Mouse (Mus musculus): ENCODE measurements at regions not wholly inside any gene's neighbourhood (a gene's known extent, or its start where the extent isn't known, plus 50 kb on each side); places are given as distances from the start of the nearest gene placed in this dataset.
A peak's percentile ranks its signal among the peaks of the same experiment; 100 is the strongest.
"Not testable (repeated sequence)": the region's sequence is repeated elsewhere in the genome, so short reads cannot be mapped to it uniquely, and the experiment has no call there.

- no peak for DNase-seq
Measured at GRCm38 (mm10) chr15:5869866-5870265, 429.7 kb upstream of the Dab2 start.

GRCm38 (mm10) chr15:5872042-5872441 lies 427.5 kb upstream of the Dab2 start:
- no peak for DNase-seq

GRCm38 (mm10) chr15:5877749-5878148 lies 421.8 kb upstream of the Dab2 start:
- DNase-seq, result no peak

DNA sequence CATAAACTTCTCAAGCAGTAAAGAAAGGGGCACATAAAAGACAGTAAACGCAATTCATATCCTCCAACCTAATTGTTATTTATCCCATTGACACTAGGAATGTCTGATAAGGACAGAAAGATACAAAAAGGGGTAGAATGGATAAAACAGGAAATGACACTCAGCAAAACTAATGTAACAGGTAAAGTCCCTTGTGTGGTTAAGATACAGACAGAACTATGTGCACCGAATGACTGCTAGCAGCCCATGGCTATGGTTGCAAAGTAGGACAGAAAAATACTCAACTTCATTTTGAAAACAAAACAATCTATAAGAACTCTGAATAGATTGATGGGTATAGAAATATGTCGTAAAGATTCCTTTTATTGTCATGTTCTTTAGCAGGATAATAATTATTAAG lies 408.4 kb upstream of the Dab2 start:
- no peak for DNase-seq

DNA sequence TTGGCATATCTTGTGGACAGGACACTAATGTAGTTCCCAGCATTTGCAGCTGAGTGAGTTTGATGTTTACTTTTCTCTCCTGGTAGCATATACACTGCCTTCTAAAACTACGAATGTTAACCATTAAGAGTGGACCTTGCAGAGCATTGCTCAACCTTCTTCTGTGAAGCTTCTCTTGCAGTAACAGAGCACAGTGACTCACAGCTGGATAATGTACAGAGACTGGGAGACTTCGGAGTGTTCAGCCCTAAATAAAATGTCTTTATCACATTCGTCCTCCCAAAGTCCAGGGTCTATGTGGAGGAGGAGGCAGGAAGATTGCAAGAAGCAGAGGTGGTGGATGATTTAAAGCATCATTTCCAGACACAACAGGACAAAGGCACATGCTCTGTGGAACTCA lies 407.6 kb upstream of the Dab2 start:
- DNase-seq, result no peak

GRCm38 (mm10) chr15:5895688-5896470 lies 403.7 kb upstream of the Dab2 start:
- not testable (repeated sequence) for DNase-seq

GRCm38 (mm10) chr15:5915261-5915660 lies 384.3 kb upstream of the Dab2 start:
- peak; percentile 43 to 53 for DNase-seq

DNA sequence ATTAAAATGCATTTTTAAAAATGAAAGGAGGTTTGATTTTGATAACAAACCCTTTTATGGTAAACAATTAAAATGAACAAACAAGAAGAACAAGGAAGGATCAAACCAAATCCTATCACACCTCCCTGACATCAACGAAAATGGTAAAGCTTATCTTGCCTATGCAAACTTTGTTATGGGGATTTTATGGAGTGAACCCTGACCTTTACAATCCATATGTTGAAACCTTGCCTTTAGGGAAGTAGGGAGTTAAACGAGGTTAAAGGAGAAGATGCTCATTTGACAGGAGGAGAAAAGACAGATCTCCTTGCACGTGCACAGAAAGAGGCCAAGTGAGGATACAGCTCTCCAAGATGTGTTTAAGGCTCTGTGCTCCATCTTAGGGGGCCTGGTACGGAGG lies 379.5 kb upstream of the Dab2 start:
- DNase-seq, result no peak

DNA sequence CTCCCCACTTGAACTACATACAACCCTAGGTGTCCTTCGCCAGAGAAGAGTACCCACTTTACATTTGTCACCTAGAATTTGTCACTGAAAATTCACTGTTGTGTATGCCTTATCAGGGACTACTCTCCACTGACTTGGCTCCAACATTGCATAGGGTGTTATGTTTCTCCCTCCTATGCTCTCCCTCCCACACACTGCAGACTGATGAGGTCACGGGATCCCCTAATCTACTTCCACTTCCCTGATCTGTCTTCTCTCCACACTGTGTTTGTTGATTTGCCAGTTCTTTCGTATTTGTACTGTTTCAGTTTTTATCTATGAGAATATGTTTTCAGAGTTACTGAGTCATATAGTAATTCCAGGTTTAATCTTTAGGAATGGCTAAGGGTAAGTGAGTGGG lies 371.8 kb upstream of the Dab2 start:
- DNase-seq, result no peak

DNA sequence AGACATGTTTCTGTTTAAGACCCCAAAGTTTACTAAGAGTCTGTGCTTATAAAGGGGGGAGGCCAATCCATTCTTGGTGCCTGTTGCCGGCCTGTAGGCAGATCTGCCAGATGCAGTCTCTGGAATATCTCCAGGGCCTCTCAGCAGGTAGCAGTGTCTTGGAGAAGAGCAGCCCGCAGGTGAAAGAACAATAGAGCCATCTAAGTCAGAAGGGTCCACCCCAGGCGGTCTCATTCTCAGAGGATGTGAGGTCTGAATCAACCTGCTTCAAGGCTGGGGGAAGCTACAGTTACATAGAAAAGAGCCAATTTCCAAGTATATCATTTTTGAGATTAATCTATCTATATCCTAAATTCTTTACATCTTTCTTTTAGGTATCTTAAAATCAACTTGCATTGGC lies 366.0 kb upstream of the Dab2 start:
- no peak for DNase-seq

- DNase-seq, result no peak
Measured at GRCm38 (mm10) chr15:5940945-5941344, 358.6 kb upstream of the Dab2 start.

GRCm38 (mm10) chr15:5946650-5947049 lies 352.9 kb upstream of the Dab2 start:
- DNase-seq, result no peak

GRCm38 (mm10) chr15:5950919-5951318 lies 348.7 kb upstream of the Dab2 start:
- DNase-seq, result no peak

GRCm38 (mm10) chr15:5951661-5952060 lies 347.9 kb upstream of the Dab2 start:
- not testable (repeated sequence) for DNase-seq

DNA sequence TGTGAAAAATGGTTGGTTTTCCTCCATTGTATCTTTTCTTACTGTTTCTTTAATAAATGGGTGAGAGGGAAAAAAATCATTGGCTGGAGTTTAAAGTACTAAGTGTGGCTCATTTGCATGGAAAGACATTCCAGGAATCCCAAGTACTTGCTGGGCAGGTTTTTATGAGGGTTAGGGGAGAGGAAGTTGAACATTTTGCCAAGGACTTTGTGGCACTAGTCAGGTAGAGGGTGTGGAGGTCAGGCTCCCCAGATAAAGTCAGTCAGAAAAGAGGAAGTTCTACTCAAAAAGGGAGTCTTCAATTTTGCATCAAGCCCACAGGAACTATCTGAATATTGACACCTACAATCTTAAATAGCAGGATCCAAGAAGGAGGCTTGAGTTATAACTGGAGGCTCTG lies 346.5 kb upstream of the Dab2 start:
- no peak for DNase-seq

DNA sequence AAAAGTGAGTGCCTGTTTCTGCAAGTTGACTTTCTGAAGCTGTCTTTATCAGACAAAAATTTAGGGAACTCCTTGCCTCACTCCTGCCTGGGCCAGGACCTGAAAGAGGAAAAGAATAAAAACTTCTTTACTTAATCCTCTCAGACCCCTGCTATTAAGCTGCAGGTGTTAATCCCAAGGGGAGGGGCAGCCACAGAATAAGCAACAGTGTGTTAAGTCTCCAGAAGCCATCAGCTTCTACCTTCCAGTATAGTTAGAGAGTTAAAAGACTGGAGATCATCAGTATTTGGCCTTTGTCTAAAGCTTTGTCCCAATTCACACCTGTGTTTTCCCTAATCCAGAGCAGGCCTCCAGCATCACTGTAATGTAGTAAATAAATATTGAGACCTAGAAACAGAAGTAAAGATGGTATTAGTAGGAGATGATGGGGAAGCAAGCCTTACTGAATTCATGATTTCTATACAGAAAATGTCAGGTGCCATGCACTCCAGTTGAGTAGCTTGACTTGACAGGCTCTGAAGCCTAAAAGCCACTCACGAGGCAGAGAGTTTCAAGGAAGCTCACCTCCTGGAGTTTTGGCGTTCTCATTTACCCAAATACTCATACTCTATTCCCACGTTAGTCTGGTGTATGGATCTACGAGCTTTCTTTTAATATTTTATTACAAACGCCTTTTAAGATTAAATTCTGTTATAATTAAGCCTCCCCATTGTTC lies 308.1 kb upstream of the Dab2 start:
- no peak for DNase-seq

DNA sequence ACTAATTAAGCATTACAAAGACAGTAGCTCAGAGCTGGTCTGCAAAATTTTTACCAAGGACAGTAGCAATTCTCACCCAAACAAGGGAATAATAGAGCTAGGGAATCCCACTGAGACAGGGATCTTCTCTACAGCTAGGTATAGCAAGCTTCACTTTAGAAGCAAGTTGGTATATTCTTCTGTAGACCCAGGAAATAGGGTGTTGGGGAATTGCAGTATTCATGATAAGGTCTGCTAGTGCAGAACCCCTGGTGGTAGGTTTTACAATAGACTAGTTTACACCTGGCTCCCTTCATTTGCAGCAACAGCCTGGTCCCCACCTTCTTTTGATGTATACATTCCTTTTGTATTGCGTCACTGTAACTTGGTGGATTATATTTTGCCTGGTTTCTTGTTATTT lies 307.4 kb upstream of the Dab2 start:
- not testable (repeated sequence) for DNase-seq

DNA sequence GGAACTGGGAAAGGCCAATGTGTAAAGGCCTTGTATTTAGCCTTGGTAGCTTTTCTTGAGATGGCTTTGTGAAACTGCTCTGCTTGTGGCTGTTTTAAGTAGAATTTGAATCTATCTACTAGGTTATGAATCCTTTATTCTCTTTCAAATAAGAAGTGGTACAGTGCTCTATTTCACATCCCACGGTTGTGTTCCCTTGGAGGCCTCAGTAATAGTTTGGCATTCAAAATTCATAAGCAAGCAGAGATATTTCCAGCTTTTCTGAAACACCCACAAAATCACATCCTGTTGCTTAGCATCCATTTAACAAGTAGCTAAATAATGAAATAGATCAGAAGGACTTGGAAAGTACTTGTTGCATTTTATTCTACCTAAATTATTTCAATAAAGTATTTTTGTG lies 298.8 kb upstream of the Dab2 start:
- no peak for DNase-seq

- no peak for DNase-seq
Measured at GRCm38 (mm10) chr15:6001394-6001793, 298.2 kb upstream of the Dab2 start.

- DNase-seq, result no peak
Measured at GRCm38 (mm10) chr15:6014982-6015381, 284.6 kb upstream of the Dab2 start.

DNA sequence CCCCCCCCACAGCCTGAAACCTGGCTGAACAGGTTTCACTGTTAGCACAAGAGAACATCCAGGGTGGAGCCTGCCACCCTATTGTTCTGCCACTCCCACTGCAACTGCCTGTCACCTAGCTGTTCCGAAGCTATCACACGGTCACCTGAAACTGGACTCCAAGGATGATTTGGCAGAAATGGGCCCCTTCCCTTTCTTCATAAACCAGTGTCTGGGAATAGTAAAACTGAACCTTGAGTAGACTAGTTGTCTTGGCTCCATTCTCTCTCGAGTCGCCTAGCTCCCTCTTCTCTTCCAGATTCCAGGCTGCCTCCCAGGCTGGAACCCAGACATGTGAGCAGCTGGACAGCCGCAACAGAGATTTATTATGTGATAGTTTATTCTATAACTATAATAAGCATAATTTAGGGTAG lies 282.9 kb upstream of the Dab2 start:
- no peak for DNase-seq

GRCm38 (mm10) chr15:6025543-6025942 lies 274.0 kb upstream of the Dab2 start:
- DNase-seq, result no peak

GRCm38 (mm10) chr15:6029214-6029613 lies 270.4 kb upstream of the Dab2 start:
- DNase-seq, result no peak

DNA sequence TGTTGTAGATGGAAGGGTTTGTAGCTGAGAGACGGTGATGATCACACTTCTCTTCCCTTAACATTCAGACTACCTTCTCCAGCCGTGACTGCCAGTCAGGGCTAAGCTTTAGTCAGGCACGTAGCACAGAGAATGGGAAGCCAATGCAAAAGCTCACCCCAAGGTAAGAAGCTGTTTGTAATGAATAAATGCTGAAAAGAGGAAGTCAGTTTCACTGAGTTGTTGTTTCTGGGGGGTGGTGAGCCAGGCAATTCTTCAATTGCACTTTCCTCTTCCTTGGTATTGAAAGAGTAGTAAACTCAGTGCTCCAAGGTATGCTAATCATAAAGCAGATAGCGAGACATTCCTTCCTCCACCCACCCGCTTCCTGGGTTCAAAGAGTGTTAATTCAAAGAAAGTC lies 269.2 kb upstream of the Dab2 start:
- DNase-seq, result no peak

DNA sequence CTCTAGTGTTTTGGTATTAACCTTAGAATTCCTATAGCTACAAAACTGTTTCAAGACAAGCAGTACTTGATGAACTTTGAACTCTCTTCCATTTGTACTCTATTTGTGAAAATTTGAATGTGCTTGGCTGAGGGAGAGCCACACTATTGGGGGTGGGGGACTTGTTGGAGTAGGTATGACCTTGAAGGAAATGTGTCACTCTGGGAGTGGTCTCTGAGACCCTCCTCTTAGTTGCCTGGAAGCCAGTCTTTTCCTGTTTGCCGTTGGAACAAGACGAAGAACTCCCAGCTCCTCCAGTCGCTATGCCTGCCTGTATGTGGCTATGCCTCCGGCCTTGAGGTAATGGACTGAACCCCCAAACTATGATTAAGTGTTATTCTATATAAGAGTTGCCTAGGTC lies 265.4 kb upstream of the Dab2 start:
- no peak for DNase-seq

All from kidney, postnatal 4 days (tissue).